Mouse (Mus musculus) kidney, adult 18-20 months (tissue): Measurements from ENCODE around the gene Tulp1.
"Not testable (repeated sequence)": the region's sequence is repeated elsewhere in the genome, so short reads cannot be mapped to it uniquely, and the experiment has no call there.

Experiments
- DNase-seq: peaks from one replicate; pipeline ENCODE4 v3.0.0; 2021

The Tulp1 gene

GRCm38 (mm10) chr17:28335267-28335666 is 29.8 kb downstream of the Tulp1 start:
- no peak for DNase-seq

DNA sequence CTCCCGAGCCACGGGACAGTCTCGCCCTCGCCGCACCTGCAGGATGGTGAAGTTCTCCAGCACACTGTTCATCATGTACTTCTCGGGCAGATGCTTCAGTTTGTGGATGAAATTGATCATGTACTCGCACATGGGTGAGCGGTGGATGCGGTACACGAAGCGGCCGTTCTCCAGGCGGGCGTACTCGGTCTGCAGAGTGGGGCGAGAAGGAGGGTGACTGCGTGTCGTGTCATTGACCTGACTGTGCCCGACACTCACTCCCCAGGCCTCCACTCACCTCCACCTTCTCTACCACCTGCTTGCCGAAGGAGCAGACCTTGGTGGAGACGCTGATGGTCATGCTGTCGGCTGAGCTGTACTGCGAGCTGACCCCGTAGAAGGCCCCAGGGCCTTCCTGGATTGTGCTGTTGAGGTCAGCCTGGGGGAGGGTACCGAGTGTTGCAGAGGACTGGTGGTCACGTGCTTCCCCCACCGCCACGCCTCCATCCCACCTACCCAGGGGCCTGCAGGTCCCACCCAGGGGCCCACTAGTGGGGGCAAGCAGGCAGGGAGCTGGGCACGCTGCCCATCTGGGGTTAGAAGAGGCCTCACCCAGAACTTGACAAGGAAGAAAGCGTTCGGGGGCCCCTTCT is 32.0 kb downstream of the Tulp1 start:
- DNase-seq = no peak

- DNase-seq = no peak
Observed at GRCm38 (mm10) chr17:28332113-28332914, 32.7 kb downstream of the Tulp1 start.

- no peak for DNase-seq
Observed at GRCm38 (mm10) chr17:28331241-28332112, 33.5 kb downstream of the Tulp1 start.

DNA sequence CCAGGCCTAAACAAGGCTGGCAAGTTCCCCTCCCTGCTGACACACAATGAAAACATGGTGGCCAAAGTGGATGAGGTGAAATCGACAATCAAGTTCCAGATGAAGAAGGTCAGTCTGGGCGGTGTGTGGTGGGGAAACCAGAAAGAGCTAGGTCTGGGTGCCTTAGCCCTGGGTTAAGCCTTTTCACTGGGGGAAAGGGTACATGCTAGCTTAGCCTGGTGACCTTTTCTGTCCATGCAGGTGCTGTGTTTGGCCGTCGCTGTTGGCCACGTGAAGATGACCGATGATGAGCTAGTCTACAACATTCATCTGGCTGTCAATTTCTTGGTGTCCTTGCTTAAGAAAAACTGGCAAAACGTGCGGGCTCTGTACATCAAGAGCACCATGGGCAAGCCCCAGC is 34.4 kb downstream of the Tulp1 start:
- DNase-seq = not testable (repeated sequence)

- no peak for DNase-seq
Observed at GRCm38 (mm10) chr17:28330232-28330546, 34.8 kb downstream of the Tulp1 start.

DNA sequence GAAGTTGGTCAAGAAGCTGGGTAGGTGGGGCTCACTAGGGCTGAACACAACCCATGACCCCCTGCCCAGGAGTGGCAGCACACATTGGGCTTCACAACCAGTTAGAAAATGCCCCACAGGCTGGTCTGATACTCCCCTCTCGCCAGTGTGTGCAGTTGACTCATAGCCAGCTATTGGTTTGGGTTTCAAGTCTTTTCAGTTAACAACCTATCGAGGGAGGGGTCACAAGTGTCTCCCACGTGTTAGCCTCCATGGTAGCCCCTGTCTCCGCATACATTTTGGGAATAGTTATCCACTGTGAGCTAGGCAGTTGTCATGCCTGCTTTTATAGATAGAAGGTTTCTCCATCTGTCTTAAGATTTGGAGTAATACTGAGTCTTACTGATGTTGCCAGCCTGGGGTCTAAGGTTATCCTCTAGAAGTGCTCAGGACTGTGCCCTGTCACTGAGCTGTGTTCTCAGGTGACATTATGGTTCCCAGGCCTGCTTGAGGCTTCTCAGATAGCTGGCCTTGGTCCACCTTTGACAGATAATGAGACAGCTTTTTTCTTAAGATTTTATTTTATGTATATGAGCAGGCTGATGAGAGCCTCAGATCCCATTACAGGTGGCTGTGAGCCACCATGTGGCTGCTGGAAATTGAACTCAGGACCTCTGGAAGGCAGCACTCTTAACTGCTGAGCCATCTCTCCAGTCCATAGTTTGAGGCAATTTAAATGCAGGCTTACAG is 35.4 kb downstream of the Tulp1 start:
- no peak for DNase-seq

GRCm38 (mm10) chr17:28328946-28329345 is 36.1 kb downstream of the Tulp1 start:
- DNase-seq = peak; percentile 51

DNA sequence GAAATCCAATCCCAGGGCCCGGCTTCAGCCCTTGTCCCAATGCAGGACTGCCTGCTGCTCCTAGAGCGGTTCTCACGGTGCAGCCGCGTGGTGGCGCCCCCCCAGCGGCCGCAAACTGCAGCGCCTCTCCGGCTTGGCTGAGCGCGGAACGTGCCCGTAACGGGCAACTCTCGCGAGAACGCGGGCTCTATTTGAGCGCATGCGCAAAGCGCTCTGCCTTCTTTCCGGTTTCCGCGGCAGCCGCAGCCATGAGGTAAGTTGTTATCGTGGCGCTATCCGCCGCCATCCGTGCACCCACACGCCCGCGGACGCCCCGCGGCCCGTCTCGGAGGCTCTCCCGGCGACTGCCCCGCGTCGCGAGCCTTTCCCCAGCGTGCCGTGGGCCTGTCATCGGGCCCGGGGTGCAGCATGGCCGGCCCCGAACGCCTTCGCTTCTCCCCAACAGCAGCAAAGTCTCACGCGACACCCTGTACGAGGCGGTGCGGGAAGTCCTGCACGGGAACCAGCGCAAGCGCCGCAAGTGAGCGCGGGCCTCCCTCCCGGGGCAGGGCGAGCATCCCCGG is 36.6 kb downstream of the Tulp1 start, which contains the start of gene Rpl10a:
Rpl10a (plus strand) TSS at position 106 of the 563 bp plus-strand sequence.
- peak; percentile 99 for DNase-seq

DNA sequence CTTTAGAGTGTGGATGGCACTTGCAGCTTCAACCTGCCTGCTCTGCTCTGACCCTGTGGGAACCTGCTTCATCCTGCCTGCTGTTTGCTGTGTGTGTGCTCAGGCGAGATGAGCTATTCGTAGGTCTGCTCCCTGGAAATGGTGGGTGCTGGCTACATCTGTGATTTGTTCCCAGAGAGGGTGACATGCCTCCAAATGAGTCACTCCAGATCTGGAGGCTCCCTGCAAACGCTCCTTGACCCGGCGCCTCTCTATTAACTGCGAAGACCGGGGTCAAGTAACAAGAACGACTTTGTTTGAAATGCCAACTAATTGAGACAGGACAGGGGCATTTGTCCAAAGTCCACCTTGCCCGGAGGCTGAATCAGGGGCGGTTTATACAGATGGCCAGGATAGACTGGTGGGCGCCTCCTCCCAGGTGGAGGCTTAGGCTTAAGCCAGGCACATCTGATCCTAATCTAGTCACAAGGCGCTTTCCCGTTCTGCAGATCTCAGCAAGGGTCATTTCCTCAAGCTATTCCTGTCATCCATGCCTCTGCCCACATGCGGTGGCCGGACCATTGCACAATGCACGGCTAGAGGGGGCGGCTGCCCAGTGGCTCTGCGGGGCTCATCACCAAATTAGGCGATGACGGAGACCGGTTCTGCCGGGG is 37.2 kb downstream of the Tulp1 start:
- DNase-seq = no peak

- DNase-seq = no peak
Observed at GRCm38 (mm10) chr17:28326951-28327350, 38.1 kb downstream of the Tulp1 start.

DNA sequence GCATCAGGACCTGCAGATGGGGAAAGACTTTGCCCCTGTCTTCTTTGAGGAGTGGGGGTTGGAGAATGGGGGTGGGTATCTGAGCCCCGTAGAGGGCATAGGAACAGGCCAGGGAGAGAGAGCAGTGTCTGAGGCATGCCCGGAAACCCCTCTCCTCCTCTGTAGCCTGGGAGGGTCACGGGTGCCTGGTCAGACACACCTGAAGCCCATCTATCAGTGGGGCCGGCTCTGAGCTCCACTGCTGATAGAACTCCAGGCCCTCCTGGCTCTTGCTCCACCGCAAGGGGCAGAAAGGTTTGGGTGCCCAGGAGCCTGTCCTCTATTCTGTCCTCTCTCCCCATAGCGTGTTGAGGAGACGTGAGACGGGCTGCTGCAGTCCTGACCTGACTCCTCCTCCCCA is 39.3 kb downstream of the Tulp1 start:
- no peak for DNase-seq

GRCm38 (mm10) chr17:28324416-28324815 is 40.6 kb downstream of the Tulp1 start:
- DNase-seq = not testable (repeated sequence)

- no peak for DNase-seq
Observed at GRCm38 (mm10) chr17:28323786-28324185, 41.2 kb downstream of the Tulp1 start.

DNA sequence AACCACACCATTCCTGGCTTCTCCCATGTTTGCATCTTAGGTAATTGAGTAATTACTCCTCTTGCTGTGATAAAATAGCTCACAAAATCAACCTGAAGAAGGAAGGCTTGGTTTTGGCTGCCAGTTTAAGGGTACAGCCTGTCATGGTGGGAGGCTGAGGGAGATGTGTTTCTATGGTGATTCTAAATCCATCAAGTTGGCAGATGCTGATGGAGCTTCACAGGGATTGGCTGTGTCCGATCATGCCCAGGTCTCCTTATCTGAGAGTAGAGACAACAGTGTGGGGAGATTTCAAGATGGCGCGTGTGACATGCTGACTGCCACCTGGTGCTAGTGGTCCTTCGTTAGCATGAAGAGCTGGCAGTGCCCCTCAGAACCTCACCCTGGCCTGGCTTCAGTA is 43.3 kb downstream of the Tulp1 start:
- no peak for DNase-seq

GRCm38 (mm10) chr17:28317725-28318124 is 47.3 kb downstream of the Tulp1 start:
- DNase-seq = no peak

- DNase-seq = no peak
Observed at GRCm38 (mm10) chr17:28317091-28317490, 47.9 kb downstream of the Tulp1 start.

DNA sequence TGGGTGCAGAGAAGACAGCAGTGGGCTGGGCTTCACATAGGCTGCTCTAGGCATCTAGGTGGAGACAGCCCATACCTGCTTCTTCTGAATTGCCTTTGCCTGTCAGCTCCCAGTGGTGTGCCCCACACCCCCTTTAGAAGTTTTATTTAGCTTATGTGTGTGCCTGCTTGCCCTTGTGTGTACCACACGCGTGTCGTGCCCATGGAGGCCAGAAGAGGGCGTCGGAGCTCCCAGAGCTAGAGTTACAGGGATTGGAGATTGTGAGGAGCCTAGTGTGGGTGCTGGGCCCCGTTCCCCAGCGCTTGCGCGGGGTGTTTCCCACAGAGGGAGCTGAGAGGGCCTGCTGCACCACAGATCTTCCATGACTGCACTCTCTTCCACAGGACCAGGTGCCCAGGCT is 48.5 kb downstream of the Tulp1 start:
- DNase-seq = no peak

DNA sequence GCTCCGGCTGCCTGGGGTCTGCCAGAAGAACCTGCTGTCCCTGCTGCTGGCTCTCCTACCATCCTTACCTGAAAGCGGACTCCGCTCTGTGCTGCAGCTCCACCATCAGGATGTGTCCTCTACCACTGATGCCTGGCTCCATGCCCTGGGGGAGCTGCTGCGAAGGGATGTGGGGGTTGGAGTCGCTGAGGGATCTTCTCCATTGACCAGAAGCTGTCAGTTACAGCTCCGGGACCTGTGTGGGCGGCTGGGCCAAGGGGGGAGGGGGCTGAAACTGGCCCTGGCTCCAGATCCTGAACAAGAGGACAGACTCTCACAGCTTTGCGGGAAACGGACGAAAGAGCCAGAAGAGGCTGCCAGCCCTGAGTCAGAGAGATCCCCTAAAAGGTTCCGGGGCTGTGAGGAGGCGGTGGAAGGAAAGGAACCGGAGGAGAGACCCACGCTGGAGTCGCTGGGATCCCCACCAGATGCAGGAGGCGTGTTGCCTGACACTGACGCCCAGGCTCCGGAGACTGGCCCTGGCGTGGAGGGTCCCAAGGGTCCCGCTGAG is 49.3 kb downstream of the Tulp1 start:
- DNase-seq = no peak

- no peak for DNase-seq
Observed at GRCm38 (mm10) chr17:28313880-28314225, 51.2 kb downstream of the Tulp1 start.

GRCm38 (mm10) chr17:28313212-28313879 is 51.7 kb downstream of the Tulp1 start, which contains the start of gene Fance:
Gene Fance, plus strand, starts transcription at chr17:28313519.
- peak; percentile 95 for DNase-seq
